16 mouse cellular contexts compared by ENCODE assay signal in genomic region chr13:44059436-44059835, GRCm38 (mm10).
DNase-seq lines count a peak whose midpoint lies in the region; ATAC-seq and TF ChIP-seq lines count a peak whose summit lies in the region.
"Had no signal": no experiment of that assay in that cellular context is flagged by ENCODE, and none has a peak within 500 bp of the region (broad histone marks: within the 10 kb centered on the region; RNA-seq: fewer than 3 reads in every experiment).

No protein-coding gene starts in this region.

- WGBS in heart, adult 2 months: 11% methylated on average over 8 of the region's 8 CpGs
- 59% methylated on average over 8 of the region's 8 CpGs for WGBS in hindbrain, embryonic 16.5 days
- 82% methylated on average over 8 of the region's 8 CpGs for WGBS in embryonic facial prominence, embryonic 10.5 days

- TF ChIP-seq CTCF in heart, adult 2 months (IDR thresholded peaks at IDR 0.05): no peak
- no peak for TF ChIP-seq CTCF in MEL (IDR thresholded peaks at IDR 0.05 in 2 of 3, conservative IDR thresholded peaks at IDR 0.05 in 1 of 3; ENCODE audit: control insufficient read depth in 1 of 3, insufficient read depth in 1 of 3, low read depth in 2 of 3, low read length in 3 of 3, poor library complexity in 1 of 3, severe bottlenecking in 1 of 3)

- no peaks in the 10 kb centered on the region for H3K27me3 ChIP-seq in heart, adult 2 months (ENCODE audit: control insufficient read depth, insufficient read depth, low read length)
- no peaks in the 10 kb centered on the region for H3K27me3 ChIP-seq in MEL (ENCODE audit: control insufficient read depth in 1 of 2, insufficient read depth in 2 of 2, low read length in 2 of 2)
- no peaks in the 10 kb centered on the region for H3K27me3 ChIP-seq in hindbrain, embryonic 16.5 days (replicated peaks; ENCODE audit: control insufficient read depth, insufficient read depth, low read length)
- peaks cover 27% of the 10 kb centered on the region; the same call in 1 of the 2 replicates for H3K27me3 ChIP-seq in embryonic facial prominence, embryonic 10.5 days (replicated peaks; ENCODE audit: low read depth, poor library complexity, severe bottlenecking)
- H3K27me3 ChIP-seq: kidney, embryonic 15.5 days; limb, embryonic 13.5 days had no signal

- no peak overlapping the region for H3K4me3 ChIP-seq in heart, adult 2 months
- H3K4me3 ChIP-seq in MEL (ENCODE audit: control insufficient read depth in 1 of 2, insufficient read depth in 1 of 2, low read depth in 2 of 2, low read length in 2 of 2): peak overlapping the region; percentile 27 to 34; a peak in 3 of 4 replicates
- no peak overlapping the region for H3K4me3 ChIP-seq in hindbrain, embryonic 16.5 days (ENCODE audit: low read length)
- H3K4me3 ChIP-seq in embryonic facial prominence, embryonic 10.5 days: no peak overlapping the region
- H3K4me3 ChIP-seq: kidney, embryonic 15.5 days; limb, embryonic 13.5 days had no signal

- H3K27ac ChIP-seq in heart, adult 2 months: peak overlapping the region; percentile 27
- peak overlapping the region; percentile 65 for H3K27ac ChIP-seq in MEL (ENCODE audit: control insufficient read depth, low read depth, low read length)
- no peak overlapping the region for H3K27ac ChIP-seq in hindbrain, embryonic 16.5 days (ENCODE audit: low read depth, low read length)
- H3K27ac ChIP-seq in embryonic facial prominence, embryonic 10.5 days (replicated peaks): no peak overlapping the region
- H3K27ac ChIP-seq: kidney, embryonic 15.5 days; limb, embryonic 13.5 days had no signal

- ATAC-seq in hindbrain, embryonic 16.5 days: no peak
- ATAC-seq: forebrain, postnatal 0 days; inflammation-experienced regulatory T-cells, adult 6 months had no signal

- no peaks in the 10 kb centered on the region for H3K79me2 ChIP-seq in heart, adult 2 months (replicated peaks; ENCODE audit: control insufficient read depth, insufficient read depth, low read length)
- no peaks in the 10 kb centered on the region for H3K79me2 ChIP-seq in MEL (ENCODE audit: control insufficient read depth, insufficient read depth, low read length, poor library complexity)

- H3K9me3 ChIP-seq in MEL (replicated peaks; ENCODE audit: insufficient read depth, low read length): no peaks in the 10 kb centered on the region
- no peaks in the 10 kb centered on the region for H3K9me3 ChIP-seq in hindbrain, embryonic 16.5 days (ENCODE audit: control insufficient read depth, low read length)
- no peaks in the 10 kb centered on the region for H3K9me3 ChIP-seq in embryonic facial prominence, embryonic 10.5 days
- H3K9me3 ChIP-seq: kidney, embryonic 15.5 days; limb, embryonic 13.5 days had no signal

- intact Hi-C loops in heart, adult 2 months (cut with DNase I): loop anchor here (5.0 kb wide), 1 partner anchor 197 kb away; no protein-coding TSS in a partner anchor
- intact Hi-C loops in heart, postnatal 10 days (cut with DNase I): no loop called here

- TF ChIP-seq EP300 in heart, adult 2 months (IDR thresholded peaks at IDR 0.05; ENCODE audit: insufficient read depth, low read depth, low read length): no peak
- peak; percentile 65 to 73 for TF ChIP-seq EP300 in MEL (IDR thresholded peaks at IDR 0.05; ENCODE audit: low read depth in 1 of 2, low read length in 2 of 2)

- H3K36me3 ChIP-seq in heart, adult 2 months (ENCODE audit: control insufficient read depth, insufficient read depth, low read length): peaks cover 16% of the 10 kb centered on the region; the same call in 1 of the 2 replicates
- H3K36me3 ChIP-seq in MEL (ENCODE audit: control insufficient read depth in 1 of 2, insufficient read depth in 2 of 2, low read length in 2 of 2): peaks cover 0 to 13% of the 10 kb centered on the region in 2 experiments; a peak in 2 of 4 replicates
- no peaks in the 10 kb centered on the region for H3K36me3 ChIP-seq in hindbrain, embryonic 16.5 days (ENCODE audit: control insufficient read depth, insufficient read depth, low read length)
- H3K36me3 ChIP-seq in embryonic facial prominence, embryonic 10.5 days (replicated peaks): no peaks in the 10 kb centered on the region
- H3K36me3 ChIP-seq: kidney, embryonic 15.5 days; limb, embryonic 13.5 days had no signal

- TF ChIP-seq RAD21 in MEL (IDR thresholded peaks at IDR 0.05; ENCODE audit: low read depth, low read length): no peak

- DNase-seq in heart, adult 2 months: no peak
- no peak for DNase-seq in heart, postnatal 10 days
- DNase-seq in MEL (ENCODE audit: low read depth, low spot score): peak; percentile 69
- peak; percentile 39 to 59 for DNase-seq in cerebellum, postnatal 14 days
- DNase-seq in thymus, postnatal 10 days (ENCODE audit: low spot score in 2 of 2): peak; percentile 31 to 37
- DNase-seq in embryonic facial prominence, embryonic 10.5 days (ENCODE audit: low spot score): no peak
- no peak for DNase-seq in adrenal gland, adult 2 months
- DNase-seq: B cell, adult 2 months; forebrain, postnatal 0 days; gastrocnemius, postnatal 10 days; heart, postnatal 36 days; lung, adult 18-20 months had no signal

- TF ChIP-seq POLR2A in heart, adult 2 months (IDR thresholded peaks at IDR 0.05; ENCODE audit: insufficient read depth, low read depth, low read length): no peak
- no peak for TF ChIP-seq POLR2A in MEL (IDR thresholded peaks at IDR 0.05; ENCODE audit: control insufficient read depth in 1 of 2, insufficient read depth in 1 of 2, low read depth in 1 of 2, low read length in 2 of 2, poor library complexity in 1 of 2)

- H3K4me2 ChIP-seq in hindbrain, embryonic 16.5 days (ENCODE audit: low read length): no peak overlapping the region
- H3K4me2 ChIP-seq: kidney, embryonic 15.5 days; limb, embryonic 13.5 days had no signal

- H3K4me1 ChIP-seq in heart, adult 2 months (ENCODE audit: control insufficient read depth, insufficient read depth, low read length): peaks cover 32% of the 10 kb centered on the region
- peaks cover 22 to 23% of the 10 kb centered on the region in 2 experiments for H3K4me1 ChIP-seq in MEL (ENCODE audit: control insufficient read depth in 1 of 2, insufficient read depth in 2 of 2, low read length in 2 of 2)
- H3K4me1 ChIP-seq in hindbrain, embryonic 16.5 days (ENCODE audit: control insufficient read depth, insufficient read depth, low read depth, low read length): peaks cover 7% of the 10 kb centered on the region
- peaks cover 27% of the 10 kb centered on the region for H3K4me1 ChIP-seq in embryonic facial prominence, embryonic 10.5 days

- no peak overlapping the region for H3K9ac ChIP-seq in heart, adult 2 months (ENCODE audit: low read depth, low read length)
- peak overlapping the region; percentile 38 for H3K9ac ChIP-seq in MEL (ENCODE audit: control insufficient read depth, low read depth, low read length, poor library complexity, severe bottlenecking)
- H3K9ac ChIP-seq in hindbrain, embryonic 16.5 days (ENCODE audit: low read depth, low read length): no peak overlapping the region
- H3K9ac ChIP-seq: forebrain, postnatal 0 days; kidney, embryonic 15.5 days; limb, embryonic 13.5 days had no signal

TF ChIP-seq in MEL, 35 proteins besides CTCF, POLR2A, EP300 and RAD21 (continues in another document):
- TF ChIP-seq ZNF384 (IDR thresholded peaks at IDR 0.05; ENCODE audit: low read depth, low read length): no peak
- TF ChIP-seq ELF1 (IDR thresholded peaks at IDR 0.05; ENCODE audit: low read depth, low read length): peak; percentile 65; the same call in 1 of the 2 replicates
- TF ChIP-seq MAX (IDR thresholded peaks at IDR 0.05; ENCODE audit: low read length): no peak; the same call in 1 of the 2 replicates
- TF ChIP-seq NELFE (IDR thresholded peaks at IDR 0.05; ENCODE audit: low read depth, low read length): no peak
- TF ChIP-seq BHLHE40 (IDR thresholded peaks at IDR 0.05; ENCODE audit: borderline replicate concordance, low read depth, low read length): 0 out of 2 replicates have a peak, but pooled peaks have one; percentile 60
- no peak for TF ChIP-seq MYB (IDR thresholded peaks at IDR 0.05; ENCODE audit: low read depth, low read length)
- peak; percentile 99 for TF ChIP-seq ETS1 (IDR thresholded peaks at IDR 0.05; ENCODE audit: low read depth, low read length)
- TF ChIP-seq UBTF (IDR thresholded peaks at IDR 0.05; ENCODE audit: borderline replicate concordance, insufficient read depth, low read depth, low read length): no peak
- peak; percentile 77 for TF ChIP-seq SIN3A (IDR thresholded peaks at IDR 0.05; ENCODE audit: low read length)
- TF ChIP-seq MAZ (IDR thresholded peaks at IDR 0.05; ENCODE audit: low read depth, low read length): no peak
- TF ChIP-seq TCF12 (IDR thresholded peaks at IDR 0.05; ENCODE audit: low read depth, low read length): peak; percentile 81
- peak; percentile 66; the same call in 1 of the 2 replicates for TF ChIP-seq MYC (IDR thresholded peaks at IDR 0.05; ENCODE audit: low read depth, low read length)
- 0 out of 2 replicates have a peak, but pooled peaks have one; percentile 18 for TF ChIP-seq NRF1 (IDR thresholded peaks at IDR 0.05; ENCODE audit: insufficient read depth, low read depth, low read length, poor library complexity, severe bottlenecking)
- 0 out of 2 replicates have a peak, but pooled peaks have one; percentile 15 for TF ChIP-seq HCFC1 (IDR thresholded peaks at IDR 0.05; ENCODE audit: low read depth, low read length)
- TF ChIP-seq KAT2A (conservative IDR thresholded peaks at IDR 0.05; ENCODE audit: low read depth, low read length): no peak
- no peak for TF ChIP-seq USF2 (IDR thresholded peaks at IDR 0.05; ENCODE audit: borderline replicate concordance in 1 of 2, insufficient read depth in 1 of 2, low read depth in 1 of 2, low read length in 2 of 2)
- TF ChIP-seq USF1 (IDR thresholded peaks at IDR 0.05; ENCODE audit: low read depth, low read length): peak; percentile 23; the same call in 1 of the 2 replicates
- TF ChIP-seq MAFK (IDR thresholded peaks at IDR 0.05; ENCODE audit: borderline replicate concordance, low read depth, low read length): no peak
- no peak for TF ChIP-seq POLR2AphosphoS2 (IDR thresholded peaks at IDR 0.05; ENCODE audit: low read length)
- TF ChIP-seq JUND (IDR thresholded peaks at IDR 0.05; ENCODE audit: low read depth, low read length): no peak
- TF ChIP-seq CHD2 (IDR thresholded peaks at IDR 0.05; ENCODE audit: low read length): no peak
- TF ChIP-seq GATA1 (IDR thresholded peaks at IDR 0.05; ENCODE audit: low read depth, low read length): peak; percentile 82
- TF ChIP-seq TBP (IDR thresholded peaks at IDR 0.05; ENCODE audit: low read depth, low read length): 0 out of 2 replicates have a peak, but pooled peaks have one; percentile 32
- TF ChIP-seq CHD1 (IDR thresholded peaks at IDR 0.05; ENCODE audit: low read depth, low read length): no peak
- TF ChIP-seq SMC3 (IDR thresholded peaks at IDR 0.05; ENCODE audit: low read depth, low read length): no peak
- no peak for TF ChIP-seq ZC3H11A (IDR thresholded peaks at IDR 0.05; ENCODE audit: low read depth, low read length)
- no peak; the same call in 1 of the 2 replicates for TF ChIP-seq RCOR1 (IDR thresholded peaks at IDR 0.05; ENCODE audit: low read depth, low read length)
- no peak for TF ChIP-seq GABPA (IDR thresholded peaks at IDR 0.05; ENCODE audit: low read depth, low read length)

Comparison
In these comparisons a context has a peak if more than half of its experiments do, and no peak if none do; other contexts are left out.
1. DNase-seq: peak in MEL (single experiment), cerebellum, postnatal 14 days (2 of 2) and thymus, postnatal 10 days (2 of 2); none in heart, adult 2 months (0 of 2), heart, postnatal 10 days (0 of 2), embryonic facial prominence, embryonic 10.5 days (single experiment) and adrenal gland, adult 2 months (single experiment).
2. H3K27ac ChIP-seq: peak in heart, adult 2 months (single experiment) and MEL (single experiment); none in hindbrain, embryonic 16.5 days (single experiment) and embryonic facial prominence, embryonic 10.5 days (single experiment).
3. H3K4me3 ChIP-seq: peak in MEL (2 of 2); none in heart, adult 2 months (single experiment), hindbrain, embryonic 16.5 days (single experiment) and embryonic facial prominence, embryonic 10.5 days (single experiment).